ENCODE assay signal across 26 mouse cellular contexts in genomic region chr10:101330109-101330508, GRCm38 (mm10).
"Had no signal": no experiment of that assay in that cellular context is flagged by ENCODE, and none has a peak within 500 bp of the region (broad histone marks: within the 10 kb centered on the region; RNA-seq: fewer than 3 reads in every experiment).

No protein-coding gene starts in this region.

- H3K27ac ChIP-seq: heart, adult 2 months; heart, embryonic 13.5 days; heart, embryonic 15.5 days; hindbrain, embryonic 13.5 days; hindbrain, embryonic 15.5 days; hindbrain, postnatal 0 days; kidney, embryonic 15.5 days; layer of hippocampus, adult 2 months; left cerebral cortex, adult 2 months; limb, embryonic 13.5 days; limb, embryonic 15.5 days; liver, embryonic 13.5 days; liver, embryonic 15.5 days had no signal

- ATAC-seq: hindbrain, postnatal 0 days; intestine, embryonic 16.5 days had no signal

- H3K4me1 ChIP-seq: heart, embryonic 13.5 days; heart, embryonic 15.5 days; hindbrain, embryonic 13.5 days; hindbrain, embryonic 15.5 days; kidney, embryonic 15.5 days; limb, embryonic 13.5 days; limb, embryonic 15.5 days; liver, embryonic 13.5 days; liver, embryonic 15.5 days had no signal

- H3K9ac ChIP-seq: heart, embryonic 13.5 days; heart, embryonic 15.5 days; hindbrain, embryonic 13.5 days; hindbrain, embryonic 15.5 days; kidney, embryonic 15.5 days; limb, embryonic 13.5 days; limb, embryonic 15.5 days; liver, embryonic 13.5 days; liver, embryonic 15.5 days had no signal

- H3K9me3 ChIP-seq: heart, embryonic 13.5 days; heart, embryonic 15.5 days; hindbrain, embryonic 13.5 days; hindbrain, embryonic 15.5 days; kidney, embryonic 15.5 days; limb, embryonic 13.5 days; limb, embryonic 15.5 days; liver, embryonic 13.5 days; liver, embryonic 15.5 days had no signal

- DNase-seq: gastrocnemius, postnatal 14 days; gastrocnemius, postnatal 36 days; heart, adult 11 months; heart, adult 2 months; heart, postnatal 14 days; heart, postnatal 36 days; kidney, adult 18-20 months; kidney, adult 8-10 months; kidney, postnatal 10 days; kidney, postnatal 25 days; kidney, postnatal 4 days; left cerebral cortex, postnatal 4 days; liver, embryonic 13.5 days had no signal

- H3K4me3 ChIP-seq: heart, adult 2 months; heart, embryonic 13.5 days; heart, embryonic 15.5 days; hindbrain, embryonic 13.5 days; hindbrain, embryonic 15.5 days; kidney, embryonic 15.5 days; layer of hippocampus, adult 2 months; left cerebral cortex, adult 2 months; limb, embryonic 13.5 days; limb, embryonic 15.5 days; liver, embryonic 13.5 days; liver, embryonic 15.5 days had no signal

- H3K36me3 ChIP-seq: heart, embryonic 13.5 days; heart, embryonic 15.5 days; hindbrain, embryonic 13.5 days; hindbrain, embryonic 15.5 days; kidney, embryonic 15.5 days; limb, embryonic 13.5 days; limb, embryonic 15.5 days; liver, embryonic 13.5 days; liver, embryonic 15.5 days had no signal

- H3K4me2 ChIP-seq: heart, embryonic 11.5 days; heart, embryonic 13.5 days; heart, embryonic 15.5 days; hindbrain, embryonic 13.5 days; hindbrain, embryonic 15.5 days; kidney, embryonic 15.5 days; limb, embryonic 13.5 days; limb, embryonic 15.5 days; liver, embryonic 13.5 days; liver, embryonic 15.5 days had no signal

- H3K27me3 ChIP-seq: heart, embryonic 13.5 days; heart, embryonic 15.5 days; hindbrain, embryonic 13.5 days; hindbrain, embryonic 15.5 days; kidney, embryonic 15.5 days; limb, embryonic 13.5 days; limb, embryonic 15.5 days; liver, embryonic 13.5 days; liver, embryonic 15.5 days had no signal
